Mouse (Mus musculus) spleen, adult 2 months (tissue): ENCODE data around the gene Scn8a.

Source experiments
- CTCF ChIP-seq: fragments of 200-500 bp; IDR thresholded peaks from 2 replicates; pipeline ENCODE4 v1.5.1; 2011; ENCODE audit warnings: mild to moderate bottlenecking, inconsistent platforms; ENCODE audit not compliant: insufficient read depth, insufficient read length, insufficient replicate concordance; ENCODE audit errors: extremely low read depth
- POLR2A ChIP-seq: fragments of 200-500 bp; IDR thresholded peaks from 2 replicates; pipeline ENCODE4 v1.6.1; 2011; ENCODE audit warnings: low read depth, low read length, inconsistent platforms

DNA sequence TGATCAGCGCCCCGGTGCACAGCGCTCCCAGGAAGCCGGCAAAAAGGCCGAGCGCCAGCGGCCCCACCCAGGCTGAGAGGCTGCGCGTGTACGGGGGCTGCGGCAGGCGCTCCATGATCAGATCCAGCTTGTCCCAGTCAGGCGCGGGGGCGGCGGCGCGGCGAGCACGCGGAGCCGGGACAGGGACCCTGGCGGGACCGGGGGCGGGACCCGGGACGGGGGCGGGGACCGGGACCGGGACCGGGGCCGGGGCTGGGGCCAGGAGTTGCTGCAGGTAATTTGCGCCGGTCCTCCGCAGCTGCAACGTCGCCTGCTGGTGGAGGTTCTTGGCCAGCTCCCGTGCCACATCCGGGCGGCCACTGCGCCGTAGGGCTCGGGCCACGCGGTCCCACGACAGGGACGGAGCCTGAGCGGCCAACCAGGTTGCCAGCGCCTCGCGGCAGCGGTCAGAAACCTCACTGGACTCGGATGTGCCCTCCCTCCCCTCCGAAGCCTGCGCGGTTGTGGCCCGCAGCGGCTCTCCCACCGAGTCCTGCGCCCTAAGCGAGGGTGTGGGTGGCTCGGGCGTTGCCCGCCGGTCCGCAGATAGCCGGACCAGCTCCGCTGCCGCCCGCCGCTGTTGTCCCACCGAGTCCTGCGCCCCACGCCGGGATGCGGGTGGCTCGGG lies 177.0 kb downstream of the Scn8a start:
- no peak for TF ChIP-seq CTCF
- TF ChIP-seq POLR2A: no peak
